Mouse (Mus musculus) lung, postnatal 0 days (tissue): Measurements from ENCODE around the gene Clip4.

ENCODE experiments used
- CTCF ChIP-seq: IDR thresholded peaks from 2 replicates; pipeline ENCODE4 v1.5.1; 2016; ENCODE audit warnings: antibody characterized with exemption, mild to moderate bottlenecking
- EP300 ChIP-seq: IDR thresholded peaks from 2 replicates; pipeline ENCODE4 v1.6.1; 2016; ENCODE audit warnings: antibody characterized with exemption, mild to moderate bottlenecking, control low read depth

GRCm38 (mm10) chr17:71874077-71874476, 105.8 kb downstream of the Clip4 start:
- TF ChIP-seq CTCF = peak; percentile 85
- no peak for TF ChIP-seq EP300
